Mouse (Mus musculus) CH12.LX (cell line): ENCODE results near the gene Dock3. TPM values are rescaled to one million over a fixed set of nuclear protein-coding genes. Genes with fewer than 3 reads are reported as not detected.

Experiments
- DNase-seq: peaks from one replicate; pipeline ENCODE4 v3.0.0-alpha.2; 2013; ENCODE audit errors: extremely low read depth
- H3K27ac ChIP-seq: 2 replicates; pipeline ENCODE4 v1.5.1; 2012; ENCODE audit warnings: low read depth, mild to moderate bottlenecking, control low read depth, moderate library complexity; ENCODE audit not compliant: insufficient read depth
- H3K27me3 ChIP-seq: replicated peaks from 2 replicates; pipeline ENCODE3; 2012; ENCODE audit warnings: inconsistent platforms
- H3K36me3 ChIP-seq, 2 experiments: replicated peaks in 1 of 2; 2 replicates each; pipeline versions ENCODE3 to v1.6.1; 2012; ENCODE audit warnings: inconsistent platforms in 1 of 2, low read length in 1 of 2, mild to moderate bottlenecking in 1 of 2, mixed read lengths in 1 of 2, moderate library complexity in 1 of 2; ENCODE audit not compliant: control insufficient read depth in 1 of 2, insufficient read depth in 1 of 2
- H3K4me1 ChIP-seq, 2 experiments: 2 replicates each; pipeline ENCODE4 v1.6.1; 2012; ENCODE audit warnings: inconsistent platforms in 1 of 2, moderate library complexity in 1 of 2; ENCODE audit not compliant: insufficient read depth in 2 of 2, control insufficient read depth in 1 of 2
- H3K4me2 ChIP-seq: 2 replicates; pipeline ENCODE4 v1.6.1; 2012; ENCODE audit warnings: low read depth, mild to moderate bottlenecking, control low read depth; ENCODE audit not compliant: poor library complexity, insufficient read depth, severe bottlenecking
- H3K4me3 ChIP-seq, 3 experiments: fragments of 150-350 bp in 1 of 3; sonication (generic) in 1 of 3; replicated peaks in 1 of 3; 2 replicates each; pipeline versions ENCODE3 to v1.5.1; 2011 to 2012; ENCODE audit warnings: low read depth in 2 of 3, low read length in 2 of 3, mild to moderate bottlenecking in 2 of 3, moderate library complexity in 2 of 3, control low read depth in 1 of 3, improper control_type of control experiment in 1 of 3, inconsistent platforms in 1 of 3, mixed read lengths in 1 of 3; ENCODE audit not compliant: poor library complexity in 1 of 3
- H3K79me2 ChIP-seq: replicated peaks from 2 replicates; pipeline ENCODE4 v1.6.1; 2012; ENCODE audit warnings: mild to moderate bottlenecking, moderate library complexity; ENCODE audit not compliant: control insufficient read depth, poor library complexity, insufficient read depth, severe bottlenecking; ENCODE audit errors: extremely low read depth
- H3K9ac ChIP-seq: 2 replicates; pipeline ENCODE4 v1.6.1; 2012; ENCODE audit warnings: low read depth, mild to moderate bottlenecking, control low read depth, moderate library complexity; ENCODE audit not compliant: insufficient read depth
- H3K9me3 ChIP-seq: replicated peaks from 2 replicates; pipeline ENCODE3; 2012; ENCODE audit warnings: low read length, inconsistent platforms, mixed read lengths
- BHLHE40 ChIP-seq: IDR thresholded peaks from 2 replicates; pipeline ENCODE4 v1.6.1; 2011; ENCODE audit warnings: mild to moderate bottlenecking, low read depth, low read length, improper control_type of control experiment
- CHD1 ChIP-seq: IDR thresholded peaks from 2 replicates; pipeline ENCODE4 v1.6.1; 2012; ENCODE audit warnings: low read depth, low read length, improper control_type of control experiment, inconsistent platforms
- CTCF ChIP-seq, 2 experiments: IDR thresholded peaks in 1 of 2; conservative IDR thresholded peaks in 1 of 2; 2 replicates each; pipeline ENCODE4 v1.5.1; 2011 to 2012; ENCODE audit warnings: low read depth in 2 of 2, low read length in 2 of 2, improper control_type of control experiment in 1 of 2, inconsistent platforms in 1 of 2, mild to moderate bottlenecking in 1 of 2, moderate library complexity in 1 of 2
- E2F4 ChIP-seq: IDR thresholded peaks from 2 replicates; pipeline ENCODE4 v1.6.1; 2011; ENCODE audit warnings: low read depth, low read length, improper control_type of control experiment; ENCODE audit not compliant: insufficient replicate concordance
- ELF1 ChIP-seq: IDR thresholded peaks from 2 replicates; pipeline ENCODE4 v1.6.1; 2014; ENCODE audit warnings: low read depth, mild to moderate bottlenecking, inconsistent platforms, low read length, improper control_type of control experiment
- EP300 ChIP-seq: IDR thresholded peaks from 2 replicates; pipeline ENCODE4 v1.6.1; 2011; ENCODE audit warnings: low read length, improper control_type of control experiment
- HCFC1 ChIP-seq: IDR thresholded peaks from 2 replicates; pipeline ENCODE4 v1.6.1; 2012; ENCODE audit warnings: low read depth, mild to moderate bottlenecking, inconsistent platforms, low read length, improper control_type of control experiment
- KAT2A ChIP-seq: IDR thresholded peaks from 2 replicates; pipeline ENCODE4 v1.6.1; 2012; ENCODE audit warnings: low read length, improper control_type of control experiment, inconsistent platforms; ENCODE audit not compliant: insufficient replicate concordance
- MAFK ChIP-seq: IDR thresholded peaks from 2 replicates; pipeline ENCODE4 v1.6.1; 2011; ENCODE audit warnings: low read length, improper control_type of control experiment; ENCODE audit not compliant: insufficient replicate concordance
- MAZ ChIP-seq: IDR thresholded peaks from 2 replicates; pipeline ENCODE4 v1.6.1; 2012; ENCODE audit warnings: low read depth, mild to moderate bottlenecking, inconsistent platforms, low read length, improper control_type of control experiment, moderate library complexity
- NELFE ChIP-seq: IDR thresholded peaks from 2 replicates; pipeline ENCODE4 v1.6.1; 2011; ENCODE audit warnings: low read depth, low read length, improper control_type of control experiment
- NRF1 ChIP-seq: IDR thresholded peaks from 2 replicates; pipeline ENCODE4 v1.6.1; 2014; ENCODE audit warnings: low read depth, mild to moderate bottlenecking, inconsistent platforms, low read length, improper control_type of control experiment, moderate library complexity
- PAX5 ChIP-seq: IDR thresholded peaks from 2 replicates; pipeline ENCODE4 v1.6.1; 2012; ENCODE audit warnings: low read length, inconsistent platforms, mixed read lengths
- POLR2A ChIP-seq: IDR thresholded peaks from 2 replicates; pipeline ENCODE4 v1.6.1; 2011; ENCODE audit warnings: low read depth, mild to moderate bottlenecking, improper control_type of control experiment, low read length
- POLR2AphosphoS2 ChIP-seq: IDR thresholded peaks from 2 replicates; pipeline ENCODE4 v1.6.1; 2011; ENCODE audit warnings: low read depth, low read length, improper control_type of control experiment
- RCOR1 ChIP-seq: conservative IDR thresholded peaks from 2 replicates; pipeline ENCODE4 v1.6.1; 2012; ENCODE audit warnings: low read depth, mild to moderate bottlenecking, inconsistent platforms, low read length, improper control_type of control experiment
- SIN3A ChIP-seq: IDR thresholded peaks from 2 replicates; pipeline ENCODE4 v1.6.1; 2012; ENCODE audit warnings: low read length, improper control_type of control experiment, inconsistent platforms
- SMC3 ChIP-seq: IDR thresholded peaks from 2 replicates; pipeline ENCODE4 v1.6.1; 2011; ENCODE audit warnings: low read depth, low read length, improper control_type of control experiment
- UBTF ChIP-seq: IDR thresholded peaks from 2 replicates; pipeline ENCODE4 v1.6.1; 2012; ENCODE audit warnings: low read depth, mild to moderate bottlenecking, inconsistent platforms, low read length, improper control_type of control experiment, moderate library complexity
- ZMIZ1 ChIP-seq: IDR thresholded peaks from 2 replicates; pipeline ENCODE4 v1.6.1; 2012; ENCODE audit warnings: low read depth, mild to moderate bottlenecking, inconsistent platforms, low read length, improper control_type of control experiment
- dilution Hi-C: fragments of 300-500 bp; cut with MboI; formaldehyde crosslinking; loops from 2 replicates; pipeline ENCODE4 v1.14.3; 2020; ENCODE audit warnings: low sequenced_read_pairs; ENCODE audit not compliant: extremely low pct_unique_long_range_greater_than_20kb, extremely low pct_ligation_motif_present
- in situ Hi-C: fragments of 300-500 bp; cut with MboI; formaldehyde crosslinking; loops from 3 replicates; pipeline ENCODE4 v1.14.3; 2019; ENCODE audit warnings: low sequenced_read_pairs, low pct_ligation_motif_present, low pct_unique_long_range_greater_than_20kb, mixed read lengths
- polyA plus RNA-seq: library from polyadenylated mRNA; unstranded; fragments of >175 nt; gene quantifications from 2 replicates; pipeline ENCODE4 v1.2.1, GENCODE M21; 2012; ENCODE audit warnings: low read depth; ENCODE audit not compliant: insufficient read length
- total RNA-seq, 2 experiments: library from RNA; depleted of rRNA; stranded (reverse); fragments of 300-350 nt in 1 of 2; fragments of >200 nt in 1 of 2; gene quantifications; 2 replicates each; pipeline ENCODE4 v1.2.3; 2012 to 2014

Dock3 gene
- total and polyA plus RNA-seq, 3 experiments: 0.30 TPM; not detected in 2

- no peak overlapping the region for H3K4me3 ChIP-seq
- H3K4me1 ChIP-seq: no peaks in the 10 kb centered on the region
- no peaks in the 10 kb centered on the region; the same call in 1 of the 2 replicates for H3K79me2 ChIP-seq
- H3K27ac ChIP-seq: no peak overlapping the region
- H3K27me3 ChIP-seq: no peaks in the 10 kb centered on the region
- no peak for TF ChIP-seq KAT2A
- no peak for TF ChIP-seq NRF1
- no peak for TF ChIP-seq ELF1
- TF ChIP-seq E2F4: no peak
- no peak for TF ChIP-seq SMC3
- no peak for TF ChIP-seq CHD1
- no peak for TF ChIP-seq MAZ
- no peak for TF ChIP-seq CTCF (conservative IDR thresholded peaks at IDR 0.05 in 1 of 2, IDR thresholded peaks at IDR 0.05 in 1 of 2; ENCODE audit: low read depth in 2 of 2, low read length in 2 of 2)
- TF ChIP-seq UBTF: no peak
- TF ChIP-seq POLR2A: no peak
- no peak for TF ChIP-seq PAX5
- no peak for TF ChIP-seq MAFK
- no peak for TF ChIP-seq HCFC1
- no peak for TF ChIP-seq EP300
- no peak for TF ChIP-seq ZMIZ1
- no peak for TF ChIP-seq POLR2AphosphoS2
- TF ChIP-seq RCOR1: no peak
- no peak for TF ChIP-seq BHLHE40
- TF ChIP-seq NELFE: no peak
- no peak for TF ChIP-seq SIN3A
- DNase-seq: no peak
- H3K9ac ChIP-seq: no peak overlapping the region
- in situ Hi-C loops: no loop called here
- H3K4me2 ChIP-seq: no peak overlapping the region
- H3K36me3 ChIP-seq: peaks cover 46 to 94% of the 10 kb centered on the region in 2 experiments
- no peaks in the 10 kb centered on the region for H3K9me3 ChIP-seq
- dilution Hi-C loops: no loop called here
Measured at GRCm38 (mm10) chr9:106856664-106857063, 375.0 kb downstream of the Dock3 start.

Other genes starting within 250 kb of the Dock3 start
- 33.3 and 39.8 TPM in 2 replicates for gene Mapkapk3, start 58.0 kb upstream of the Dock3 start, total RNA-seq (2012; rRNA removed)
- 29.1 and 29.9 TPM in 2 replicates for gene Mapkapk3, start 58.0 kb upstream of the Dock3 start, total RNA-seq (2014; rRNA removed)
- 30.1 and 33.1 TPM in 2 replicates for gene Mapkapk3, start 58.0 kb upstream of the Dock3 start, polyA plus RNA-seq
- 1.7 and 3.5 TPM in 2 replicates for gene Cish, start 64.1 kb upstream of the Dock3 start, total RNA-seq (2012; rRNA removed)
- 0.42 and 0.43 TPM in 2 replicates for gene Cish, start 64.1 kb upstream of the Dock3 start, total RNA-seq (2014; rRNA removed)
- gene Cish, start 64.1 kb upstream of the Dock3 start, polyA plus RNA-seq: 2.2 and 4.6 TPM in 2 replicates
- 12.2 and 20.5 TPM in 2 replicates for gene Hemk1, start 106.4 kb upstream of the Dock3 start, total RNA-seq (2012; rRNA removed)
- 10.8 and 12.1 TPM in 2 replicates for gene Hemk1, start 106.4 kb upstream of the Dock3 start, total RNA-seq (2014; rRNA removed)
- gene Hemk1, start 106.4 kb upstream of the Dock3 start, polyA plus RNA-seq: 11.9 TPM in 2 replicates
- gene 6430571L13Rik, start 108.7 kb upstream of the Dock3 start, total RNA-seq (2012; rRNA removed): 0.34 and 0.72 TPM in 2 replicates
- 0.11 TPM in 1 of 2 replicates, not detected in the other for gene 6430571L13Rik, start 108.7 kb upstream of the Dock3 start, total RNA-seq (2014; rRNA removed)
- gene 6430571L13Rik, start 108.7 kb upstream of the Dock3 start, polyA plus RNA-seq: 0.09 and 0.10 TPM in 2 replicates
- 0.04 TPM in 1 of 2 replicates, not detected in the other for gene Cacna2d2, start 167.7 kb upstream of the Dock3 start, total RNA-seq (2012; rRNA removed)
- gene Cacna2d2, start 167.7 kb upstream of the Dock3 start, total RNA-seq (2014; rRNA removed): not detected in 2 replicates
- not detected in 2 replicates for gene Cacna2d2, start 167.7 kb upstream of the Dock3 start, polyA plus RNA-seq